Mouse (Mus musculus) C2C12 (cell line): Measurements from ENCODE around the gene Rest. TPM values are rescaled to one million over a fixed set of nuclear protein-coding genes. Genes with fewer than 3 reads are reported as not detected.

Experiments
- H3K27me3 ChIP-seq: one replicate; pipeline ENCODE4 v1.6.1; 2011; ENCODE audit not compliant: control insufficient read depth, insufficient read depth, insufficient read length
- H3K36me3 ChIP-seq: one replicate; pipeline ENCODE4 v1.6.1; 2011; ENCODE audit not compliant: control insufficient read depth, insufficient read depth
- H3K4me3 ChIP-seq: one replicate; pipeline ENCODE4 v1.5.1; 2011; ENCODE audit warnings: mild to moderate bottlenecking, control low read depth; ENCODE audit not compliant: poor library complexity, insufficient read depth, severe bottlenecking
- H3K79me2 ChIP-seq: one replicate; pipeline ENCODE4 v1.6.1; 2011; ENCODE audit not compliant: control insufficient read depth, insufficient read depth
- H3K79me3 ChIP-seq: one replicate; pipeline ENCODE4 v1.6.1; 2011; ENCODE audit warnings: low read depth, control low read depth
- H3ac ChIP-seq: one replicate; pipeline ENCODE3; 2011; ENCODE audit warnings: low read depth; ENCODE audit not compliant: control insufficient read depth, insufficient read length
- CEBPB ChIP-seq: IDR thresholded peaks from one replicate; pipeline ENCODE4 v1.6.1; 2011; ENCODE audit warnings: low read depth, mild to moderate bottlenecking, control low read depth, moderate library complexity
- CTCF ChIP-seq: IDR thresholded peaks from one replicate; pipeline ENCODE4 v1.5.1; 2011; ENCODE audit not compliant: control insufficient read depth, insufficient read depth, insufficient read length
- MYOD1 ChIP-seq: IDR thresholded peaks from one replicate; pipeline ENCODE4 v1.6.1; 2011; ENCODE audit warnings: low read depth; ENCODE audit not compliant: control insufficient read depth, insufficient read length
- MYOG ChIP-seq: IDR thresholded peaks from one replicate; pipeline ENCODE4 v1.6.1; 2011; ENCODE audit not compliant: control insufficient read depth, insufficient read length; ENCODE audit errors: extremely low read depth
- USF1 ChIP-seq: IDR thresholded peaks from one replicate; pipeline ENCODE4 v1.6.1; 2011; ENCODE audit warnings: low read depth, mild to moderate bottlenecking, control low read depth, moderate library complexity
- microRNA-seq: library from miRNA; unstranded; fragments of <30 nt; microRNA quantifications from one replicate; pipeline ENCODE4, GENCODE M21; 2019; ENCODE audit warnings: borderline microRNAs expressed
- polyA plus RNA-seq: library from polyadenylated mRNA; unstranded; fragments of >200 nt; fragmentation: generic; extraction: Trizol; gene quantifications from one replicate; pipeline ENCODE4 v1.2.1, GENCODE M21; 2012; ENCODE audit warnings: missing spikeins

Rest gene
- polyA plus RNA-seq, 1 experiment, result 7.1 TPM

- H3K36me3 ChIP-seq, result peaks cover 95% of the 10 kb centered on the region
- H3K27me3 ChIP-seq, result no peaks in the 10 kb centered on the region
- TF ChIP-seq USF1, result no peak
- no peak for TF ChIP-seq MYOD1
- no peak for TF ChIP-seq CEBPB
- TF ChIP-seq CTCF, result no peak
- TF ChIP-seq MYOG, result no peak
- H3K79me3 ChIP-seq, result peaks cover 1% of the 10 kb centered on the region
- H3K4me3 ChIP-seq, result no peak overlapping the region
- H3K79me2 ChIP-seq, result no peaks in the 10 kb centered on the region
- H3ac ChIP-seq, result no peak overlapping the region
These were observed 64.9 kb downstream of the Rest start for GRCm38 (mm10) chr5:77330154-77330553.

Small RNAs within 50 kb of the gene (microRNA-seq; reads per million reads assigned to microRNA genes)
- gene Mir5098, result not detected

Other genes with a start within 250 kb of the Rest start
- gene Thegl, start 249.5 kb upstream of the Rest start, polyA plus RNA-seq, result not detected
- gene Hopx, start 150.4 kb upstream of the Rest start, polyA plus RNA-seq, result 0.15 TPM
- not detected for gene Spink2, start 54.0 kb upstream of the Rest start, polyA plus RNA-seq
- 33.4 TPM for gene Noa1, start 44.6 kb downstream of the Rest start, polyA plus RNA-seq
- gene Polr2b, start 44.7 kb downstream of the Rest start, polyA plus RNA-seq, result 24.3 TPM
- 402 TPM for gene Igfbp7, start 142.6 kb downstream of the Rest start, polyA plus RNA-seq